Mouse (Mus musculus) midbrain, embryonic 16.5 days (tissue): ENCODE data around the gene Foxl1. TPM values are rescaled to one million over a fixed set of nuclear protein-coding genes. Genes with fewer than 3 reads are reported as not detected.

Experiments used
- ATAC-seq: fragments of 200-750 bp; cut with Nextera tagmentation; 2 replicates; pipeline ENCODE4 v1.8.0; 2017; ENCODE audit warnings: moderate TSS enrichment
- H3K27ac ChIP-seq: fragments of 300-500 bp; sonication (generic); 2 replicates; pipeline ENCODE4 v1.5.1; 2014; ENCODE audit warnings: mild to moderate bottlenecking, low read length, mixed read lengths
- H3K27me3 ChIP-seq: fragments of 300-500 bp; sonication (generic); 2 replicates; pipeline ENCODE4 v1.6.1; 2014; ENCODE audit warnings: low read depth, low read length, mixed read lengths; ENCODE audit not compliant: control insufficient read depth, insufficient read depth
- H3K36me3 ChIP-seq: fragments of 300-500 bp; sonication (generic); 2 replicates; pipeline ENCODE4 v1.6.1; 2014; ENCODE audit warnings: mild to moderate bottlenecking, low read length, moderate library complexity, mixed read lengths; ENCODE audit not compliant: control insufficient read depth, insufficient read depth
- H3K4me1 ChIP-seq: fragments of 300-500 bp; sonication (generic); 2 replicates; pipeline ENCODE4 v1.6.1; 2014; ENCODE audit warnings: mild to moderate bottlenecking, low read length, mixed read lengths; ENCODE audit not compliant: control insufficient read depth, insufficient read depth
- H3K4me2 ChIP-seq: fragments of 300-500 bp; sonication (generic); 2 replicates; pipeline ENCODE4 v1.6.1; 2014; ENCODE audit warnings: mild to moderate bottlenecking, low read length, mixed read lengths
- H3K4me3 ChIP-seq: fragments of 300-500 bp; sonication (generic); 2 replicates; pipeline ENCODE4 v1.5.1; 2014; ENCODE audit warnings: low read depth, mild to moderate bottlenecking, low read length, moderate library complexity, mixed read lengths
- H3K9ac ChIP-seq: fragments of 300-500 bp; sonication (generic); 2 replicates; pipeline ENCODE4 v1.6.1; 2014; ENCODE audit warnings: low read depth, low read length, mixed read lengths
- H3K9me3 ChIP-seq: fragments of 300-500 bp; sonication (generic); replicated peaks from 2 replicates; pipeline ENCODE4 v1.6.1; 2014; ENCODE audit warnings: mild to moderate bottlenecking, low read length, mixed read lengths; ENCODE audit not compliant: control insufficient read depth, poor library complexity, severe bottlenecking
- WGBS: fragments of 180-500 bp; shearing (Covaris S2); extraction: QIAGEN DNeasy Blood & Tissue Kit; methylation state at CpG from one replicate; pipeline ENCODE4 v1.1.7; 2014; 5-methylcytosine and 5-hydroxymethylcytosine counted together
- polyA plus RNA-seq: library from polyadenylated mRNA; unstranded; fragments of >200 nt; fragmentation: Nextera tagmentation; extraction: Ambion mirVana; gene quantifications from 2 replicates; pipeline ENCODE4 v1.2.1, GENCODE M21; 2015

Gene Foxl1
- polyA plus RNA-seq, 1 experiment from 2014 or later = 0.06 TPM

GRCm38 (mm10) chr8:121168033-121168432, 40.3 kb downstream of the Foxl1 start:
- H3K36me3 ChIP-seq = no peaks in the 10 kb centered on the region
- WGBS = 81% methylated on average over 5 of the region's 5 CpGs
- H3K4me3 ChIP-seq = no peak overlapping the region
- ATAC-seq = no peak
- no peaks in the 10 kb centered on the region for H3K9me3 ChIP-seq
- H3K4me1 ChIP-seq = no peaks in the 10 kb centered on the region
- no peak overlapping the region for H3K27ac ChIP-seq
- no peak overlapping the region for H3K9ac ChIP-seq
- H3K27me3 ChIP-seq = no peaks in the 10 kb centered on the region
- no peak overlapping the region for H3K4me2 ChIP-seq

GRCm38 (mm10) chr8:121170116-121170515, 42.4 kb downstream of the Foxl1 start:
- 70% methylated on average over 7 of the region's 7 CpGs for WGBS
- ATAC-seq = no peak
- H3K27me3 ChIP-seq = no peaks in the 10 kb centered on the region

GRCm38 (mm10) chr8:121170626-121171552, 43.1 kb downstream of the Foxl1 start:
- H3K36me3 ChIP-seq = no peaks in the 10 kb centered on the region
- H3K4me2 ChIP-seq = no peak overlapping the region
- no peaks in the 10 kb centered on the region for H3K27me3 ChIP-seq
- no peaks in the 10 kb centered on the region for H3K9me3 ChIP-seq
- no peak for ATAC-seq
- no peak overlapping the region for H3K27ac ChIP-seq
- WGBS = 69% methylated on average over 27 of the region's 27 CpGs
- H3K4me1 ChIP-seq = no peaks in the 10 kb centered on the region
- no peak overlapping the region for H3K4me3 ChIP-seq
- no peak overlapping the region for H3K9ac ChIP-seq

More at GRCm38 (mm10) chr8:121170116-121170515, 42.4 kb downstream of the Foxl1 start:
- H3K4me1 ChIP-seq = no peaks in the 10 kb centered on the region
- no peak overlapping the region for H3K27ac ChIP-seq
- H3K36me3 ChIP-seq = no peaks in the 10 kb centered on the region
- H3K4me3 ChIP-seq = no peak overlapping the region
- H3K9ac ChIP-seq = no peak overlapping the region
- no peak overlapping the region for H3K4me2 ChIP-seq
- H3K9me3 ChIP-seq = no peaks in the 10 kb centered on the region

- no peak for ATAC-seq
- H3K9me3 ChIP-seq = no peaks in the 10 kb centered on the region
- H3K9ac ChIP-seq = no peak overlapping the region
- no peak overlapping the region for H3K27ac ChIP-seq
- no peak overlapping the region for H3K4me3 ChIP-seq
- WGBS = 87% methylated on average over 8 of the region's 8 CpGs
- H3K4me2 ChIP-seq = no peak overlapping the region
- no peaks in the 10 kb centered on the region for H3K36me3 ChIP-seq
- H3K27me3 ChIP-seq = no peaks in the 10 kb centered on the region
- no peaks in the 10 kb centered on the region for H3K4me1 ChIP-seq
Measured at GRCm38 (mm10) chr8:121172567-121172966, 44.8 kb downstream of the Foxl1 start.

GRCm38 (mm10) chr8:121174178-121174577, 46.4 kb downstream of the Foxl1 start:
- Histone ChIP-seq H3K27me3 (no peaks in the 10 kb centered on the region), H3K36me3 (no peaks in the 10 kb centered on the region), H3K27ac (no peak overlapping the region), H3K4me3 (no peak overlapping the region), H3K9ac (no peak overlapping the region), H3K9me3 (no peaks in the 10 kb centered on the region), H3K4me1 (no peaks in the 10 kb centered on the region), H3K4me2 (no peak overlapping the region)
- ATAC-seq = no peak
- WGBS = 73% methylated on average over 10 of the region's 10 CpGs

GRCm38 (mm10) chr8:121174721-121175539, 47.2 kb downstream of the Foxl1 start:
- H3K9ac ChIP-seq = no peak overlapping the region
- H3K4me2 ChIP-seq = no peak overlapping the region
- no peak overlapping the region for H3K27ac ChIP-seq
- H3K4me1 ChIP-seq = no peaks in the 10 kb centered on the region
- no peaks in the 10 kb centered on the region for H3K27me3 ChIP-seq
- ATAC-seq = no peak
- H3K9me3 ChIP-seq = no peaks in the 10 kb centered on the region
- no peaks in the 10 kb centered on the region for H3K36me3 ChIP-seq
- H3K4me3 ChIP-seq = no peak overlapping the region
- 68% methylated on average over 29 of the region's 30 CpGs for WGBS

- Histone ChIP-seq H3K9me3 (no peaks in the 10 kb centered on the region), H3K27me3 (no peaks in the 10 kb centered on the region)
- WGBS = 71% methylated on average over 8 of the region's 8 CpGs
Measured at GRCm38 (mm10) chr8:121175540-121176090, 47.9 kb downstream of the Foxl1 start.

GRCm38 (mm10) chr8:121176291-121176690, 48.6 kb downstream of the Foxl1 start:
- no peak overlapping the region for H3K4me2 ChIP-seq
- no peak overlapping the region for H3K9ac ChIP-seq
- H3K9me3 ChIP-seq = no peaks in the 10 kb centered on the region
- no peak overlapping the region for H3K27ac ChIP-seq
- ATAC-seq = 0 out of 2 replicates have a peak, but pooled peaks have one; percentile 58
- WGBS = 38% methylated on average over 3 of the region's 3 CpGs
- H3K27me3 ChIP-seq = no peaks in the 10 kb centered on the region
- H3K36me3 ChIP-seq = no peaks in the 10 kb centered on the region
- H3K4me1 ChIP-seq = peaks cover 3% of the 10 kb centered on the region; the same call in 1 of the 2 replicates
- H3K4me3 ChIP-seq = no peak overlapping the region

More at GRCm38 (mm10) chr8:121175540-121176090, 47.9 kb downstream of the Foxl1 start:
- H3K4me3 ChIP-seq = no peak overlapping the region
- H3K27ac ChIP-seq = no peak overlapping the region
- 0 out of 2 replicates have a peak, but pooled peaks cover under 1% of the 10 kb centered on the region for H3K4me1 ChIP-seq
- no peak overlapping the region for H3K9ac ChIP-seq
- no peak overlapping the region for H3K4me2 ChIP-seq
- no peak for ATAC-seq
- H3K36me3 ChIP-seq = no peaks in the 10 kb centered on the region
